Mouse (Mus musculus) erythroid progenitor cell, adult 5-6 weeks (primary cell): ENCODE data around the gene Gramd4. TPM values are rescaled to one million over a fixed set of nuclear protein-coding genes. Genes with fewer than 3 reads are reported as not detected.

ENCODE experiments used
- ATAC-seq: replicated peaks from 2 replicates; pipeline ENCODE4 v1.8.0; 2016; ENCODE audit warnings: moderate number of reproducible peaks, mild to moderate bottlenecking, moderate TSS enrichment, inconsistent platforms; ENCODE audit not compliant: poor library complexity, low FRiP score, severe bottlenecking
- total RNA-seq, 2 experiments: library from RNA; stranded (forward) in 1 of 2; stranded (reverse) in 1 of 2; fragments of 150-400 nt in 1 of 2; fragments of 186-747, 209-891 nt in 1 of 2; gene quantifications; 2 replicates each; pipeline versions ENCODE4 v1.2.3 to v1.2.4; 2015 to 2017; ENCODE audit warnings: low replicate concordance in 2 of 2

Gene Gramd4
- 10.8 and 16.8 TPM in 2 replicates for total RNA-seq (2015; ENCODE audit: low replicate concordance)
- total RNA-seq (2017; ENCODE audit: low replicate concordance) = 18.9 and 37.5 TPM in 2 replicates

DNA sequence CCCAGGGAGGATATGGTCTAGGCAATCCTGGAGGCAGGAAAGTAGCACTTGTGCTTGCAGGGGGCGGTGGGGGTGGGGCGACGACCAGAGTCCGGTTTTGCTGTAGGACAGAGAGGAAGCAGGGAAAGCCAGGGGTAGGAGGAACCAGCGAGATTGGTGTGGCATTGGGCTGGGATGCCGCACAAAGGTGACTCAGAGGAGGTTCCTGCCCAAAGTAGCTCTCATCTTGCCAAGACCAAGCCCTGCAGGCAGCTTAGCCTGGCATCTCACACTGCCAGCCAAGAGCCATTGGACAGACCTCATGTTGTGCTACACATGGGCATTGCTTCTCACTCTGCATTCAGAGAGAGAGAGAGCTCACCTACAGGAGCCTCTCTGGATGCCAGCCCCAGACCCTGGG lies at the start of gene Gramd4:
TSS of gene Gramd4 (plus strand) at position 283 of the 400 bp plus-strand sequence.
- no peak for ATAC-seq

DNA sequence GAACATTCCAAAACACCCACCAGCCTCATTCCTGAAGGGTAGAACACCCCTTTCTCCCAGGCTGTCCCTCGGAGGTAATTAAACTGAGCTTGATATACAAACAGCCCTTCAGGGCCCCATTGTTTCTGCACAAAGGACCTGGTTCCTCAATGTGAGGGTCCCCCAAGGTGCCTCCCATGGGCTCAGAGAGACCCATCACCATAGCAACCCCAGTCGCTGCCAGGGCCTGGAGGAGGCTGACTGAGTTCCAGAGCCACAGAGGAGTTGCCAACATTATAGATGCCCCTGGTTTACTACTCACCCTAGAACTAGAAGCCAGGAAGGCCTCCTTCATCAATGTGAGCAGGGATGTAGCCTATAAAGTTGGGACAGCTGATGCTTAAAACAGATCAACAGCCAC lies 44.4 kb upstream of the Gramd4 start:
- no peak for ATAC-seq

DNA sequence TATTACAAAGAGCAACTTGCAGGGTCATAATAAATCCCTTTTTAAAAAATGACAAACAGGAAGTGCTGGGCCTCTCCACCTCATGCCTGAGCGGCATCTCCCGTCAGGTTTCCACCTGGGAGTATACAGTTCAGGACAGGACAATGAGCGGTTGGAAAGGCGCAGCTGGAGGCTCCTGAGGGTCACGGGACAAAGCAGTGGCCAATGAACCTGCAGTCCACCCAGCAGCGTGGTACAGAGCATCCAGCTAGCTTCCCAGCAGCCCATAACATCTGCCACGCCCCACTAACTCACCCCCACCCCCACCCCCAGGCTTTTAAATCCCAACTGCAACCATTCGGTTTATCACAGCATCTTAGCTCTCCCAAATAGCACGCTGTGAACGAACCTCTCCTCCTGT lies 43.8 kb upstream of the Gramd4 start:
- no peak for ATAC-seq

DNA sequence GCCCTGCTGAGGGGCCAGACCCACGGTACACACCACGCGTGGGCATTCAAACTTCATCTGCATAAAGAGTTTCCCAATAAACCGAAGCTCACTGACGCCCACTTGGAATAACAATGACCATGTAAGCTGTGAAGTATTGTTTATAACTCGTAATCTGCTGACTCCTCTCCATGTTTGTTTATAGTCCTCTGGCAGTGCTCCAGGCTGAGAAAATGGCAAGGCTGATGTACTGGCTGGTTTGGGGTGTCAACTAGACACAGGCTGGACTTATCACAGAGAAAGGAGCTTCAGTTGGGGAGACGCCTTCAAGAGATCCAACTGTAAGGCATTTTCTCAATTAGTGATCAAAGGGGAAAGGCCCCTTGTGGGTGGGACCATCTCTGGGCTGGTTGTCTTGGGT lies 42.5 kb upstream of the Gramd4 start:
- peak; percentile 35 for ATAC-seq

DNA sequence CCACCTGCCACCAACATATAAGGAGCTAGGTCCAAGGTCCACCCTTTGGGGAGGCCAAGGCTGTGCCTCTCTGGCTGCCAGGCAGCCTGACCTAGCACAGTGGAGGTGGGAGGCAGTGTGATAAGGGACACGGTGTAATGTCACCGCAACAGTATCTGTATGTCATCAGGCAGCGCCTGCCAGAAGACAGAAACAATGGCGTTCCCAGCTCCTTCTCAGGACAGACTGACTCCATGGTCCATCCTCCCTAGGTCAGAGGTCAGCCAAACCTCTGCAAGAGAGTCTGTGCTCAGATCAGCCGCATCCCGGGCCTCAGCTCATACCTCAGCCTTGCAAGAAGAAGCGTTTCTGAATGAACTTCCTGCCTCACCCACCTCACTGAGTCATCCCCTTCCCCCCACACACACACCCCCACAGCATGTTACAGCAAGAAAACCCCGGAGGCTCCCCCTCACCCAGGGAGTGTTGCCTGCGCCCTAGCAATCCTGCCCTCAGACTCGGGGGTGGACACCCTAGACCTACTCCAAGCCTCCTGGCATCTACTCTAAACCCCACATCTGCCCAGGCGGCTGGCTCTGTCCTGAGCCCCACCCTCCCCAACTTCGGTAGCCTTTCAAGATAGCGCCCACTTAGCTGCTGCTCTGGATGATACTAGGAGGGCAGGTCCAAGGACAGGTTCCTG lies 41.5 kb upstream of the Gramd4 start:
- ATAC-seq = peak; percentile 80

DNA sequence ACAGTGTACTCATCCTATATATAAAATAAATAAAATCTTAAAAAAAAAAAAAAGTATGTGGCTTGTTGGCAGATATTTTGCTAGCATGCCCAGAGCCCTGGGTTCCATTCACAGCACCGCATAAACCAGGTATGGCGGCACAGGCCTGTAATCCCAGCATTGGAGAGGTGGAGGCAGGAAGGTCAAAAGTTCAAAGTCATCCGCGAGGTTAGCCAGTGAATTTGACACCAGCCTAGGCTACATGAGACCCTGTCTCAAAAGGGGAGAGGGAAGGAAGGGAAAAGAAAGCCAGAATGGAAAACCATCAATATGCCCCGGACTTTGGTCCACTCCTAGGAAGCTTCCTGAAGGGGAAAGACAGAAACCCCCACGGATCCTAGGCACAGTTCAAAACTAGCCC lies 40.2 kb upstream of the Gramd4 start:
- no peak for ATAC-seq

DNA sequence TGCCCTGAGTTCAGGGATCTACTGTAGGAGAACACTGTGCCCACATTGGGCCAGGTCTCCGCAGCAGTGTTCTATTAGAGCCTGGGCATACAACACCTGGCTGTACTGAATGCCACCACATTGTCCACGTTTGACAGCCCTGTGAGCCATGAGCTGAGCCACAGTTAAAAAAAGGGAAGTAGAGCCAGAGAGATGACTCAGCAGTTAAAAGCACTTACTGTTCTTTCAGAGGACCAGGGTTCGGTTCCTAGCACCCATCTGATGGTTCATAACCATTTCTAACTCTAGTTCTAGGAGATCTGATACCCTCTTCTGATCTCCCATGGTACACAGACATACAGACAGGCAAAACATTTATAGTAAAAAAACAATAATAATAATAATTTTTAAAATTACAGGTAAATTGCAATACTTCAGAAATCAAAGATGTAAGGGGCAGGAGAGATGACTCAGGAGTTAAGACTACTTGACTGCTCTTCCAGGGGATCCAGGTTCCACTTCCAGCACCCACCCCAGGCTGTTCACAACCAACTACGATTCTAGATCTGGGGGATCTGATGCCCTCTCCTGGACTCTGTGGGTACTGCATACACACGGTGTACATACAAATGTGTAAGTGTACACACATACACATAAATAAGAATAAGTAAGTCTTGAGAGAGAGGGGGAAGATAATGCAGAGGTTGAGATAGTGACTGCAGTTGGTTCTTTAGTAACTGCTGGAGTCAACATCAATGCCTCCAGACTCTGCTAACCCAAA lies 38.6 kb upstream of the Gramd4 start:
- ATAC-seq = no peak

DNA sequence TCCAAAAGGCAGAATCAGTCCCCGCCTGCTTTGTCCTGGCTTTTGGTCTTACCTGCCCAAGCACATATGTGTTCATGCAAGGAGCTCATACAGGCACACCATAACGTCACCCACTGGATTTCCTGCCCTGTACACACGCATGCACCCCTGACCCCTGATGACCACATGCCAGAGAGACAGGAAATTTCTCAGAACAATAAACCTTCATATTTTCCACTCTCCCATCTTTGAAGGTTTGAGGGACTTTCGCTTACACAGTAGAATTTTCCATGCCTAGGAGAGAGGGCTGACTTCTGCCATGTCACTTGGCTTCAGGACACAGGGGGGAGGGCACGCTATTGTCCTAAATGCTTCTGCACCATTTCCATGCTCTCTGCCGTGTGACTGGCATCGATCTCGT lies 37.5 kb upstream of the Gramd4 start:
- ATAC-seq = no peak

DNA sequence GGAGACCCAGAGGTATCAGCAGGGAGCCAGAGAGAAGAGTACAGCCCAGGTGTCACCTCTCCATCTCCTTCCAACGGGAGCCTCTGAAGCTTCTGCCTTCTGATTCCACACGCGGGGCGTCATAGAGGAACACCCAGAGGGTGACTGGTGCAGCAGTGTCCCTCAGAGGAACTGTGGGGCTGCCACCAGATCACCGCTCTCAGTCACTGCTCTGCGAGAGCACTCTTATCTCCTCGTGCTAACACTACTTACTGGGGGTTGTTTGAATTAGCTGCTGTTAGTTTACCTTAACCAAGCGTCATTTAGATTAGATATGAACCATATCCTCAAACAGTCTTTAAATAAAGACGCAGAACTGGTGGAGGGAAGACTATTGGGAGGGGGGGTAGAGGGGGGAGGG lies 36.2 kb upstream of the Gramd4 start:
- ATAC-seq = 0 out of 2 replicates have a peak, but pooled peaks have one; percentile 17

DNA sequence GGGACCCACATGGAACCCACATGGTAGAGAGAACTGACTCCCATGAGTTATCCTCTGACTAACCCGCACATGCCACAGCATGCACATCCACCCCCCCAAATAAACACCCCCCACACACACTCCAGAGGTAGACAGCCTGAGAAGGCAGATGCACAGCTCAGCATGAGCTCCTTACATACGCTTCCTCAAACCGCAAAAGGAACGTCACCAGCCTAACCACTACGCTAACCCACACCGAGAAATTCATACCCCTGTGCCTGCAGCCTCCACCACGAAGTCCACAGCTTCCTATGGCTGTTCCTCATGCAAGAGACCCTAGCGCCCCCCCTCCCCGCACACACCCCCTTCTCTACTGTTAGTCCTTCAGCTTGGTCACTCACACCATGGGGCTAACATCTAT lies 35.5 kb upstream of the Gramd4 start:
- ATAC-seq = no peak

DNA sequence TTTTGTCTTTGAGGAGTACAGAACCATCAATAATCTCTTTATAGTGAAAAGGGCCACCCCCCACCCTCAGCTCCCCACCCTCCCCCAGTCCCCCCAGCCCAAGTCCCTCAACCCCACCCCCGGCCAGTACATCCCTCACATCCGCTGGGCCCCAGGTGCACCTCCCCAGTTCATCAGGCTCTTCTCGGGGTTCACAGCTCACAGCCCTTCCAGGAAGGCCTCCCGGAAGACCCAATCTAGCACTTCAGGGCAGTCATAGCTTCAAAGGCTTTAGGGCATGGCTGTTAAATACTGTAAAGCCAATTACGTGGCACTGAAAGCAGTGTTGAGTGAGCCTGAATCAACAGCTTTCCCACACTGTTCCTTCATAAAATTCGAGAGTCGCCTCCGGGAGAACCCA lies 29.6 kb upstream of the Gramd4 start:
- no peak for ATAC-seq

DNA sequence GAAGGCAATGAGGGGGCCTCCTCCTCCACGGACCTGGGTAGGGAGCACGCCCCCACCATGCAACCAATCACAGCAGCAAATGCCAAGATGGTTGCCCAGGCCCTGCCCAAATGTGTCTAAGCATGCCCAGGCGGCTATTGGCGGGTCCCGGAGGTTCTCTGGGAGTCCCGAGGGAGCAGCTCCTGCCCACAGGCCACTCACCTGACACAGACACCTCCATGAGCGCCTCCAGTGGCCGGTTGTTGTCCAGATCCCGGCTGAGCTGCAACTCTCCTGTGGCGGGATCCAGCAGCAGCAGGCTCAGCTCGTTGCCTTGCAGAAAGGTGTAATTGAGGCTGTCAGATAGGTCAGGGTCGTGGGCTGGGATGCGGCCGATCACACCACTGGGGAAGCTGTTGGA lies 27.5 kb upstream of the Gramd4 start:
- ATAC-seq = no peak

DNA sequence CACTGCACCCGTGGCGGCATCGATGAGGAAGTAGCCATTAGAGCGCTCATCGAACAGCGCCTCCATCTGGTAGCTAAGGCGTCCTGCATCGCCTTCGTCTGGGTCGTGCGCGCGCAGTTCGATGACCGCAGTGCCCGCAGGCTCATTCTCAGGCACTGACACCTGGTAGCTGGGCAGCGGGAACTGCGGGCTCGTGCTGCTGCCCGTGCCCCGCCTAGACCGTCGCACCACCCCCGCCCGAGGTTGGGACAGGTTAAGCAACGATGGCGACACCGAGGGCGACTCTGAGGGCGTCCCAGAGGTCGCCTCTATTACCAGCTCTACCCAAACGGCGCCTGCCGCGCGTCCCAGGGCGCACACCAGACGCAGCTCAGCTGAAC lies 24.7 kb upstream of the Gramd4 start:
- no peak for ATAC-seq

DNA sequence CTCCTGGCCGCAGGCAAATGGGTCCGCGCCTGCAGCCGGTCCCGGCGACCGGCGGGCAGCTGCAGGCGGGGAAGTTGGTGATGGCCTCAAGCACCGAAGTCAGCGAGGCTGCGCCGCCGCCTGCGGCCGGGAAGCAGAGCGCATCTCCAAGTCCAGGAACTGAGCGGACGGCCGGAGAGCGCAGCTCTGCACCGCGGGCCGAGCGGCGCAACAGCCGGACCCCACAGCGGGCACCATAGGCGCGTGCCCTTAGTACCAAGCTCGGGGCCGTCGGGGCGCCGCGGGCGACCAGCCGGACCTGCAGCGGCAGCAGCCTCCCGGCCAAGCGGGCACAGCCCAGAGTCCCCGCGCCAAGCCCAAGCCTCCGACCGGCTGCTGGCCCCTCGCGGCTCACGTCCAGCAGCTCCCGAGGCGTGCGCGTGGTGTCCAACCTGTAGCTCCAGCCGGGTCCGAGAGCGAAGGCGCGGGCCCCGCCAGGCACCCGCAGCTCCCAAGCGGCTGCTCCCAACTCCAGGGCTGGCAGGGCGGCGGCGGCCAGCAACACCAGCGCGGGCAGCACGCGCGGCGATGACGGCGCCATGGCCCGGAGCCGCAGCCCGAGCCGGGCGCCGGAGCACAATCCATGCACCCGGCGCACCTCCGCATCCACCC lies 24.2 kb upstream of the Gramd4 start, which contains the start of gene Celsr1:
TSS of gene Celsr1 (minus strand) at position 587 of the 651 bp plus-strand sequence.
- ATAC-seq = no peak

DNA sequence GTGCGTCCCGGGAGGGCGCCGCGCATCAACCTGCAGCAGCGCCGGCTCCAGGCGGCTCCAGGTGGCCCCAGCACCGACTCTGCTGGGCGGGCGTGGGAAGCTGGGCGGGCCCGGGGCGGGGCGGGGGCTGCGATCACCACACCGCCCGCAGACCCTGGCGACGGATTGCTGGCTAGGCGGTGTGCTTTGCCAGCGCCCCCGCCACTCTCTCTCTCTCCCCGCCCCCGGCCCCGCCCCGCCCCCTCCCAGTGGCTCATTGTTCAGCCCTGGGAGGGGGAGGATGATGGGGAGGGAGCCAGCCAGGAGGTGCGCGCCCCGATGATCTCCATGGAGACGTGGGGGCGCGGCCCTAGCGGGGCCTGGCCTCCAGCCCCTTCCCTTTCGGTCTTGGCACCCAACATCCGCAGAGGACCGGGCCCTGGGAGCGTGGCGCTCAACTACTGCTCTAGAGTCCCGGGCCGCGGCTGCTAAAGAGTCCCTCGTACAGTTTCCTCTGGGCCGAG lies 23.4 kb upstream of the Gramd4 start:
- no peak for ATAC-seq

DNA sequence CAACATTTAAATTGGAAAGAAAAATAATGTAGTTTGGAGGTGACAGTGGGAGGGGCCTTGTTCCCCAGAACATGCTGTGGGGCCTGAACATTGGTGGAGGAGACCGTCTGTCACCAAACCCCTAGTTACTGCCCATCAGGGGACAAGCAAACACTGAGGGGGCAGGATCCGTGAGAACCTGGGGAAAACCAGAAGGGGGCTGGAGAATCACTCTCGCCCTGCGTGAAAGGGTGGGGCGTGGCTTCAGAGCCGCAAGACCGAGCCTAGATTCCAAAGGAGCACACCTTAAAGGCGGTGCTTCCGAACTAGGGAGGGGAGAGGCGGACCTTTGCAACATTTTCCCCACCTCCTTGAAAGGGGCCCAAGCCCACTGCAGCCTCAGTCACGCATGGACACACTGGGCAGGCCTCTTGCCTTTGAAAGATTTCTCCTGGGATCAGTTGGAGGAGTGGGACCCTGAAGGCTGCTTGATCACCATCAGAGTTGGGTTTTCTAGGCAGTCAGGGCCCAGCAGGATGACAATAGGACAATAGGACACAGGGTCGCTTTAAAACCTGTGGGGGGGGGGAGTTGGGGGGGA lies 22.6 kb upstream of the Gramd4 start:
- ATAC-seq = no peak

DNA sequence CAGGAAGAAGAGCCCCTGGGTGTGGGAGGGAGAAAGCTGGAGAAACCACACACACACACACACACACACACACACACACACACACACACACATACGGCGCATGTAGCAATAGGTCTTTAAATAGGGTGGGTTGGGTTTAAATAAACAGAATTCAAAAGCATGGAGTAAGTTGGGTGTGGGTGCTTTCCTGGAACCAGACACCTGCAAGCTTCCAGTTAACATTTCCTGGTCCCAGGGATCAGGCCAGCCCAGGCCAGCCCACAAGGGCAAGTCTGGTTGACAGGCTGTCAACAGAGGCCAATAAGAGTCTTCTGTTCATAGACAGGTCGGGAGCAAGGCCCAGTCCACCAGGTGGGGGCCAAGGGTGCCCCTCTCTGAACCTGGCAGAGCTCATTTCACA lies 21.6 kb upstream of the Gramd4 start:
- no peak for ATAC-seq

DNA sequence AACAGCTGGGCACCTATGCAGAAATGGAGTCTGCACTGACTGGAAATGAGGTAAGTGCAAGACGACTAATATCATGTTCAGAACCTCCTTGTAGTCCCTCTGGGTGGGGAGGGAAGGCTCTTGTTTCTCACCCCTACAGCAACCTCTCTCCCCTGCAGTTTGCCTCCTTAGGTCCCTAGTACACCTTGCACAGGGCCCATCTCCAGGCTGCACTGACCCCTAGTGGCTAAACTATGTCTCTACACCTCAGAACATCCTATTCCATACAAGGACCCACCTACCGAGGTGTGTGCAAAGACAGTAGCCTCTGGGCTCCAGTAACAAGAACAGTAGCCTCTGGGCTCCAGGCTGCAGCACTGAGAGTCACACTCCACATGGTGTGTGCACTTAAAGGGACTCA lies 18.7 kb upstream of the Gramd4 start:
- ATAC-seq = peak; percentile 84

DNA sequence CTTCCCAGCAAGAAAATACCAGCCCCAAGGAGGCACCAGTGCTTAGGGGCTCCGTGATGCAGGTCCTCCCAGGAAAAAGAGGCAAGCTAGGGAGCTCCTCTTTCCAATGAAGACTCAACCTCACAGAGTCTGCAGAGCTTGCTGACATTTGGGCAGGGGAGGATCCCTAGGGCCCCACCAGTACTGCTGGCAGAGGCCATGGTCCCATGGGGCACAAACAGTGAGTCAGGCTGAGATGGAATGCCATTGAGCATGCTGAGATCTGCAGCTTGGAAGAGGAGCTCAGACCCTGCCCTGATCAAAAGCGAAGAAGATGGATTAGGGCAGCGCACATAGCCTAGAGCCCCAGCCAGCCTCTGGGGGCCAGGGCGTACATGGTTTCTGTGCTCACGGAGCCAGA lies 16.1 kb upstream of the Gramd4 start:
- no peak for ATAC-seq

DNA sequence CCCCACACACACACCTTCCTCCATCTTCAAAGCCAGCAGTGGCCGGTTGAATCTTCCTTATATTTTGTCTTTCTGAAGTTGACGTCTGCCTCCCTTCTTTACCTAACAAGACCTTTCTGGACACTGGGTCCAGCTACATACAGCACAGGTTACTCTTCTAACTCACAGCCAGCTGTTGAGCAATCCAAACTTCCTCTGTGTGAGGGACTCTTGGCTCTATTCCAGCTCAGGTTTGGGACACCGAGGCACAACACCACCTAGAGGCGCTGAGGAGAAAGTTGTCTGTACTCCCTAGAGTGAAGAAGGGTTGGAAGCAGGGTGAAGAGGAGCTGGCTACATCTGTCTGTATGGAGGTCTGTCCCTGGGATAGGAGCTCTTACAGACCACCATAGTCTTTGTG lies 15.1 kb upstream of the Gramd4 start:
- no peak for ATAC-seq
